Mouse (Mus musculus) hindbrain, embryonic 15.5 days (tissue): ENCODE results near the gene Tstd1. TPM values are rescaled to one million over a fixed set of nuclear protein-coding genes. Genes with fewer than 3 reads are reported as not detected.

Experiments
- ATAC-seq: fragments of 200-750 bp; cut with Nextera tagmentation; 2 replicates; pipeline ENCODE4 v1.8.0; 2017; ENCODE audit warnings: low read depth, moderate number of reproducible peaks, moderate TSS enrichment; ENCODE audit not compliant: low FRiP score
- H3K27ac ChIP-seq: fragments of 300-500 bp; sonication (generic); replicated peaks from 2 replicates; pipeline ENCODE4 v1.5.1; 2015; ENCODE audit warnings: mild to moderate bottlenecking, inconsistent platforms
- H3K27me3 ChIP-seq: fragments of 300-500 bp; sonication (generic); 2 replicates; pipeline ENCODE4 v1.6.1; 2015; ENCODE audit warnings: control low read depth, inconsistent platforms
- H3K36me3 ChIP-seq: fragments of 300-500 bp; sonication (generic); 2 replicates; pipeline ENCODE4 v1.6.1; 2015; ENCODE audit warnings: control low read depth, inconsistent platforms
- H3K4me1 ChIP-seq: fragments of 300-500 bp; sonication (generic); replicated peaks from 2 replicates; pipeline ENCODE4 v1.6.1; 2015; ENCODE audit warnings: control low read depth, inconsistent platforms
- H3K4me2 ChIP-seq: fragments of 300-500 bp; sonication (generic); 2 replicates; pipeline ENCODE4 v1.6.1; 2015; ENCODE audit warnings: moderate library complexity, mild to moderate bottlenecking, inconsistent platforms
- H3K4me3 ChIP-seq: fragments of 300-500 bp; sonication (generic); 2 replicates; pipeline ENCODE4 v1.5.1; 2015; ENCODE audit warnings: mild to moderate bottlenecking, inconsistent platforms
- H3K9ac ChIP-seq: fragments of 300-500 bp; sonication (generic); 2 replicates; pipeline ENCODE4 v1.6.1; 2015; ENCODE audit warnings: inconsistent platforms
- H3K9me3 ChIP-seq: fragments of 300-500 bp; sonication (generic); 2 replicates; pipeline ENCODE4 v1.6.1; 2016; ENCODE audit warnings: control low read depth, inconsistent platforms
- WGBS: fragments of 180-500 bp; shearing (Covaris S2); methylation state at CpG from one replicate; pipeline ENCODE4 v1.1.7; 2015; 5-methylcytosine and 5-hydroxymethylcytosine counted together
- polyA plus RNA-seq: library from polyadenylated mRNA; unstranded; fragments of >200 nt; fragmentation: Nextera tagmentation; extraction: Ambion mirVana; gene quantifications from 2 replicates; pipeline ENCODE4 v1.2.1, GENCODE M21; 2015

Tstd1 gene
- polyA plus RNA-seq, 1 experiment from 2014 or later: 6.6 TPM

- Histone ChIP-seq H3K36me3 (no peaks in the 10 kb centered on the region), H3K27ac (0 out of 2 replicates have a peak overlapping the region, but pooled peaks have one; percentile 18), H3K4me1 (peaks cover 14% of the 10 kb centered on the region), H3K9me3 (no peaks in the 10 kb centered on the region), H3K4me2 (no peak overlapping the region), H3K9ac (no peak overlapping the region), H3K27me3 (peaks cover 26% of the 10 kb centered on the region), H3K4me3 (no peak overlapping the region)
- 61% methylated on average over 7 of the region's 7 CpGs for WGBS
- ATAC-seq: no peak
These were observed 23.1 kb downstream of the Tstd1 start for GRCm38 (mm10) chr1:171441466-171442412.

GRCm38 (mm10) chr1:171442413-171442760 lies 23.7 kb downstream of the Tstd1 start:
- WGBS: 49% methylated on average over 8 of the region's 8 CpGs
- H3K36me3 ChIP-seq: no peaks in the 10 kb centered on the region
- peaks cover 10% of the 10 kb centered on the region for H3K4me1 ChIP-seq
- no peak overlapping the region for H3K27ac ChIP-seq
- peaks cover 21% of the 10 kb centered on the region for H3K27me3 ChIP-seq
- H3K9me3 ChIP-seq: no peaks in the 10 kb centered on the region
- no peak overlapping the region for H3K4me3 ChIP-seq
- no peak overlapping the region for H3K4me2 ChIP-seq
- H3K9ac ChIP-seq: no peak overlapping the region
- ATAC-seq: no peak

- WGBS: 92% methylated on average over 5 of the region's 5 CpGs
These were observed 26.4 kb downstream of the Tstd1 start for GRCm38 (mm10) chr1:171445050-171445449.

DNA sequence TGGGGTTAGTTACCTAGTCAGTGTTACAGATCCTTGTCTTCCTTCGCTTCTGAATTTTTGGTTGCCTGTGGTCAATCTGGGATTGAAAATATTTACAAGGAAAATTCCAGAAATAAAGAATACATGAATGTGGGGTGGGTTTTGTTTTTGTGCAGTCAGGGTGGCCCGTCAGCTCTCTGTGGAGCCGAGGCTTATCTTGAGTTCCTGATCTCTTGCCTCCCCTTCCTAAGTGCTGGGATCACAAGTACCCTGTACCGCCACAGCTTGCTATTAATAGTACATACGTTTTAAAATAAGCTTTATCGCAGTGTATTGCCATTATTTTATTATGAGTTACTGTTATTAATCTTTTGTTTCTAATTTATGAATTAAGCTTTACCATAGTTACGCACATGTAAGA lies 28.2 kb downstream of the Tstd1 start:
- H3K9ac ChIP-seq: no peak overlapping the region
- H3K4me1 ChIP-seq: no peaks in the 10 kb centered on the region
- 84% methylated on average over 7 of the region's 7 CpGs for WGBS
- H3K27me3 ChIP-seq: no peaks in the 10 kb centered on the region
- no peak for ATAC-seq
- H3K36me3 ChIP-seq: no peaks in the 10 kb centered on the region
- no peak overlapping the region for H3K27ac ChIP-seq
- H3K9me3 ChIP-seq: no peaks in the 10 kb centered on the region
- H3K4me3 ChIP-seq: no peak overlapping the region
- H3K4me2 ChIP-seq: no peak overlapping the region

More at GRCm38 (mm10) chr1:171445050-171445449, 26.4 kb downstream of the Tstd1 start:
- H3K4me2 ChIP-seq: no peak overlapping the region
- no peak for ATAC-seq
- no peak overlapping the region for H3K9ac ChIP-seq
- no peak overlapping the region for H3K4me3 ChIP-seq
- no peaks in the 10 kb centered on the region for H3K36me3 ChIP-seq
- H3K9me3 ChIP-seq: no peaks in the 10 kb centered on the region
- no peak overlapping the region for H3K27ac ChIP-seq
- H3K4me1 ChIP-seq: 0 out of 2 replicates have a peak, but pooled peaks cover 4% of the 10 kb centered on the region
- H3K27me3 ChIP-seq: no peaks in the 10 kb centered on the region

GRCm38 (mm10) chr1:171447692-171448091 lies 29.0 kb downstream of the Tstd1 start:
- no peaks in the 10 kb centered on the region for H3K4me1 ChIP-seq
- H3K4me2 ChIP-seq: no peak overlapping the region
- H3K9ac ChIP-seq: no peak overlapping the region
- no peak overlapping the region for H3K27ac ChIP-seq
- no peak overlapping the region for H3K4me3 ChIP-seq
- no peaks in the 10 kb centered on the region for H3K9me3 ChIP-seq
- H3K27me3 ChIP-seq: no peaks in the 10 kb centered on the region
- ATAC-seq: no peak
- H3K36me3 ChIP-seq: no peaks in the 10 kb centered on the region
- WGBS: 74% methylated on average over 10 of the region's 10 CpGs

- no peak for ATAC-seq
- H3K4me3 ChIP-seq: no peak overlapping the region
- H3K27ac ChIP-seq: no peak overlapping the region
- H3K9ac ChIP-seq: no peak overlapping the region
- no peaks in the 10 kb centered on the region for H3K36me3 ChIP-seq
- H3K4me1 ChIP-seq: no peaks in the 10 kb centered on the region
- no peaks in the 10 kb centered on the region for H3K27me3 ChIP-seq
- 82% methylated on average over 11 of the region's 11 CpGs for WGBS
- H3K4me2 ChIP-seq: no peak overlapping the region
- no peaks in the 10 kb centered on the region for H3K9me3 ChIP-seq
These were observed 31.4 kb downstream of the Tstd1 start for GRCm38 (mm10) chr1:171450062-171450461.

- no peaks in the 10 kb centered on the region for H3K27me3 ChIP-seq
- WGBS: 86% methylated on average over 10 of the region's 10 CpGs
These were observed 32.3 kb downstream of the Tstd1 start for GRCm38 (mm10) chr1:171451001-171451400.

GRCm38 (mm10) chr1:171452522-171452921 lies 33.9 kb downstream of the Tstd1 start:
- H3K27ac ChIP-seq: no peak overlapping the region
- no peaks in the 10 kb centered on the region for H3K4me1 ChIP-seq
- H3K4me2 ChIP-seq: no peak overlapping the region
- H3K4me3 ChIP-seq: no peak overlapping the region
- no peaks in the 10 kb centered on the region for H3K36me3 ChIP-seq
- H3K27me3 ChIP-seq: no peaks in the 10 kb centered on the region
- 80% methylated on average over 5 of the region's 5 CpGs for WGBS
- ATAC-seq: no peak
- H3K9me3 ChIP-seq: no peaks in the 10 kb centered on the region
- no peak overlapping the region for H3K9ac ChIP-seq

More at GRCm38 (mm10) chr1:171451001-171451400, 32.3 kb downstream of the Tstd1 start:
- Histone ChIP-seq H3K4me3 (no peak overlapping the region), H3K4me1 (no peaks in the 10 kb centered on the region), H3K9me3 (no peaks in the 10 kb centered on the region), H3K9ac (no peak overlapping the region), H3K27ac (no peak overlapping the region), H3K36me3 (no peaks in the 10 kb centered on the region), H3K4me2 (no peak overlapping the region)
- ATAC-seq: no peak

GRCm38 (mm10) chr1:171452923-171453322 lies 34.3 kb downstream of the Tstd1 start:
- Histone ChIP-seq H3K9me3 (no peaks in the 10 kb centered on the region), H3K27ac (no peak overlapping the region), H3K27me3 (no peaks in the 10 kb centered on the region), H3K36me3 (no peaks in the 10 kb centered on the region), H3K4me1 (no peaks in the 10 kb centered on the region), H3K4me2 (no peak overlapping the region), H3K4me3 (no peak overlapping the region), H3K9ac (no peak overlapping the region)
- no peak for ATAC-seq
- WGBS: 84% methylated on average over 5 of the region's 5 CpGs

- no peaks in the 10 kb centered on the region for H3K27me3 ChIP-seq
- H3K9ac ChIP-seq: no peak overlapping the region
- H3K9me3 ChIP-seq: no peaks in the 10 kb centered on the region
- no peak for ATAC-seq
- WGBS: 89% methylated on average over 6 of the region's 6 CpGs
- H3K4me1 ChIP-seq: peaks cover 4% of the 10 kb centered on the region; the same call in 1 of the 2 replicates
- H3K27ac ChIP-seq: no peak overlapping the region
- no peak overlapping the region for H3K4me2 ChIP-seq
- no peak overlapping the region for H3K4me3 ChIP-seq
- H3K36me3 ChIP-seq: no peaks in the 10 kb centered on the region
These were observed 36.3 kb downstream of the Tstd1 start for GRCm38 (mm10) chr1:171454926-171455325.

DNA sequence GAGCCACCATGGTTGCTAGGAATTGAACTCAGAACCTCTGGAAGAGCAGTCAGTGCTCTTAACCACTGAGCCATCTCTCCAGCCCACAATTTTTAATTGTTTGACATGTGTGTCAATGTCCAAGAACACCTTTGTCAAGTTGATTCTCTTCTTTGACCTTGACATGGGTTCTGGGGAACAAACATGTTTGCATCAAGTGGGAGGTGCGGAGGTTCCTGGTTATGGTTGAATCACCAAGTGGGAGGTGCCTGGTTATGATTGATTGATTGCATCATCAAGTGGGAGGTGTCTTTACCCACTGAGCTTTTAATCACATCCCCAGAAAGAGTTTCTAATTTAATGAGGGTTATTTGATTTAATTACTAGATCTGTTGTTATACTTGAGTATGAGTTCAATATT lies 38.9 kb downstream of the Tstd1 start:
- Histone ChIP-seq H3K36me3 (no peaks in the 10 kb centered on the region), H3K4me2 (no peak overlapping the region), H3K9me3 (no peaks in the 10 kb centered on the region), H3K4me1 (peaks cover 9% of the 10 kb centered on the region; the same call in 1 of the 2 replicates), H3K9ac (no peak overlapping the region), H3K4me3 (no peak overlapping the region), H3K27ac (no peak overlapping the region), H3K27me3 (no peaks in the 10 kb centered on the region)
- 92% methylated on average over 1 of the region's 1 CpGs for WGBS
- ATAC-seq: no peak

DNA sequence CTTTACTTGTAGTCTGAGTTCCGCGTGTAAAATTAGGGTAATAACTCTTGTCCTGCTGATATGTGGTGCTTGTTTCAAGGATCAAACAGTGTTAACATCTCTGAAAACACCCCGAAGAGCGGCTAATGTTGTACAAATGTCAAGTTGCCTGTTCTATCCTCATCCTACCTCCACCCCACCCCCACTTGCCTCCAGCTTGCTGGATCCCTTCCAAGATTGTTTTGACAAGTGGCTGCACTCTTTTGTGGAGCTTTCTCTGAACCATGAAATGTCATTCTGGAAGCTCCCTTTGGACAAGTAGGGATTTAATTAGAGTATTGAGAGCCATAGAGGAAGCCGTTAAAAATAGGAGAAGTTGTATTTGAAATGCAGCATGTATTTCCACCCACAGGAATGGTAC lies 41.1 kb downstream of the Tstd1 start:
- no peaks in the 10 kb centered on the region for H3K9me3 ChIP-seq
- WGBS: 52% methylated on average over 5 of the region's 5 CpGs
- no peak for ATAC-seq
- H3K4me1 ChIP-seq: peaks cover 9% of the 10 kb centered on the region; the same call in 1 of the 2 replicates
- H3K4me3 ChIP-seq: no peak overlapping the region
- no peak overlapping the region for H3K27ac ChIP-seq
- H3K9ac ChIP-seq: no peak overlapping the region
- H3K4me2 ChIP-seq: no peak overlapping the region
- no peaks in the 10 kb centered on the region for H3K27me3 ChIP-seq
- no peaks in the 10 kb centered on the region for H3K36me3 ChIP-seq
